Mouse (Mus musculus) embryonic fibroblast, embryonic 13.5 days (primary cell): ENCODE measurements around the gene Lgr5.

Source experiments
- CTCF ChIP-seq: IDR thresholded peaks from 2 replicates; pipeline ENCODE4 v1.5.1; 2011; ENCODE audit warnings: mild to moderate bottlenecking, control low read depth, low read length, moderate library complexity, borderline replicate concordance; ENCODE audit not compliant: insufficient read depth
- POLR2A ChIP-seq: IDR thresholded peaks from 2 replicates; pipeline ENCODE4 v1.6.1; 2011; ENCODE audit warnings: low read depth, mild to moderate bottlenecking, control low read depth, low read length, moderate library complexity

GRCm38 (mm10) chr10:115457368-115458021 is 130.1 kb downstream of the Lgr5 start:
- no peak for TF ChIP-seq POLR2A
- no peak for TF ChIP-seq CTCF
